Mouse (Mus musculus) embryonic fibroblast, embryonic 13.5 days (primary cell): Measurements from ENCODE around the gene C1qtnf1.

Experiments used
- CTCF ChIP-seq: IDR thresholded peaks from 2 replicates; pipeline ENCODE4 v1.5.1; 2011; ENCODE audit warnings: mild to moderate bottlenecking, control low read depth, low read length, moderate library complexity, borderline replicate concordance; ENCODE audit not compliant: insufficient read depth
- POLR2A ChIP-seq: IDR thresholded peaks from 2 replicates; pipeline ENCODE4 v1.6.1; 2011; ENCODE audit warnings: low read depth, mild to moderate bottlenecking, control low read depth, low read length, moderate library complexity

- no peak for TF ChIP-seq CTCF
- no peak for TF ChIP-seq POLR2A
These were observed 19.3 kb downstream of the C1qtnf1 start for GRCm38 (mm10) chr11:118447346-118447745.
